Mouse (Mus musculus) left cerebral cortex, postnatal 25 days (tissue): ENCODE results near the gene Nom1. TPM values are rescaled to one million over a fixed set of nuclear protein-coding genes. Genes with fewer than 3 reads are reported as not detected.
A peak's percentile ranks its signal among the peaks of the same experiment; 100 is the strongest.
"Not testable (repeated sequence)": the region's sequence is repeated elsewhere in the genome, so short reads cannot be mapped to it uniquely, and the experiment has no call there.

ENCODE experiments used
- DNase-seq, 2 experiments: peaks; one replicate each; pipeline ENCODE4 v3.0.0; 2022; ENCODE audit warnings: low spot score in 2 of 2, mixed read lengths in 1 of 2
- intact Hi-C: fragments of 180-260 bp; cut with DNase I; formaldehyde crosslinking; loops from one replicate; pipeline ENCODE4 v1.15.1; 2025
- total RNA-seq, 2 experiments: library from RNA; stranded (reverse); gene quantifications; 2 replicates each; pipeline ENCODE4 v1.2.3; 2021

Gene Nom1
- 10 to 100 TPM; 19.2 to 24.8 TPM for total RNA-seq

DNA sequence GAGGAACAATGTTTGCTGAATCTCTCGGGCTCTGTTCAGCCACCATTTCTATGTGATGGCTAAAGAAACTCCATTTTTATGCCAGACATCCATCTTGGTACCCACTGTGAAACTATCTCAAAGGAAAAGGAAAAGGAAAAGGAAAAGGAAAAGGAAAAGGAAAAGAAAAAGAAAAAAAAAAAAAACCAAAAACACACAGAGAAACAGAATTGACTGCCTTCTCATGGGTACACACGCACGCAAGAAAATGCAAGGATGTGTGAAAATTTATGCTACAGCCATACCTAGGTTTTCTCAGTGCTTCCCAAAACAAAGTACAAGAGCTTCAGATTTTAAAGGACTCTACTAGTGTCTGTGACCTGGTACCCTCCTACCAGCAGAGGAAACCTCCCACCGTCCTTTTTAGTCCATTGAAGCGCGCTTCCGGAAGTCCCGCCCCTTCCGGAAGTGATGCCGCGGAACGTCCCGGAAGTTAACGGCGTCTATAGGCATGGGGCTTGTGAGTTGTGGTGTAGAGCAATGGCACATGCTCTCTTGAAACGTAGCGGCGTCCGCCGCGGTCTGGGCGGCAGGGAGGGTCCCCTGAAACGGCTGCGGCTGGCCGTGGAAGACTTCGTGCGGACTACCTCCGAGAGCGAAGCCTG lies at the start of gene Nom1:
Nom1 (plus strand) TSS at position 437 of the 644 bp plus-strand sequence.
- intact Hi-C loops = loop anchor here (1.0 to 2.0 kb wide), 2 partner anchors 56 to 134 kb away; partner anchors contain the start of genes Lmbr1 and Ube3c

DNA sequence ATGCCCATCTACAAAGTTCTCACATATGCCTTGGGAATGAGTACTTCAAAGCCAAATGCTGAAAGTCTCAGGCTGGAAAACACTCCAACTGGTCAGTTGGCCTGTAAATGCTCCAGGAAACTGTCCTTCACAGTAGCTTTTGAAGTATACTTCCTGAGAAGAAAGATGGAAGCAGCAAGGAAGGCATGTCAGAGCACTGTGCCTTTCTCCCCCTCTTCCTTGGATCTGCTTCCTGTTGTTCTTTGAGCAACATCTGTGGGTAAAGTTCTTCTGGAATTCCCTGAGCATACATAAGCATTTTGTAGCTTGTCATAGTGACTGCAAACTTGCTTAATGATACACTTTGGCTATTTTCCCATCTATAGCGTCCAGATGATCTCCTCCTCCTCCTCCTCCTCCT lies 46.9 kb upstream of the Nom1 start:
- intact Hi-C loops = no loop called here
- DNase-seq = no peak

More for the DNA sequence above, at the start of gene Nom1:
- DNase-seq = peak; percentile 89 to 95

DNA sequence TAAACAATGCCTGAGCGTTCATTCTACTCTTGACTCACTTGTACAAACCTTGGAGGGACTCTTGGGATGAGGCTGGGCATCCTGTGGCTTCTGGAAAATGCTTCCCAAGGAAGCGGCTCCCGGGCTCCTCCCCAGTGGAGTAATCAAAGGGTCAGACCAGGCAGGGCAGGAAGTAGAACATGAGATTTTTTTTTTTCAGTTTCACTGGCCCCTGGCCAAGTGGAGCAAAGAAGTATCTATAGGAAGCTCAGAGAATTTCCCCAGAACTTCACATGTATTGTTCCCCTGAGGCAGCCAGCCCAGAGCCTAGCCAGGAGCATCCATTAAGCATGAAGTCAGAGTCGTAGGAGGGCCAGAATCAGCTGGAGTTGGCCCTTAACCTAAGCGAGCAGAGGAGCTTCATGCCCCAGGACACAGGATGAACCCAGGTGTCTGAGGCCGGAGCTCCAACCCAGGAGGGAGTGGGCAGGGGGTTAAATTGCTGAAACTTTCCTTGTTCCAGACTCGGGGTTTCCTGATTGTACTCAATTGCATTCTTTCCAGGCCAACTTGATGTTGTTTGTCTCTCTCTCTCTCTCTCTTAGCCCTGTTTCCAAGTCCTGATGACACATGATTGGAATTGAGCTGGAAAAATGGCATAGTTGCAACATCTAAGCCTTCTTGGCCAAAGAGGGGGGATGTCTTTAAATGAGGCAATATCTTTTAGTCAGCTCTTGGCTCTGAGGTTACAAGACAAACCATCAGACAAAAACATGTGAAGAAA lies 46.1 kb upstream of the Nom1 start:
- DNase-seq = no peak
- intact Hi-C loops = loop anchor here (2.0 kb wide), 1 partner anchor 300 kb away; no protein-coding TSS in a partner anchor

DNA sequence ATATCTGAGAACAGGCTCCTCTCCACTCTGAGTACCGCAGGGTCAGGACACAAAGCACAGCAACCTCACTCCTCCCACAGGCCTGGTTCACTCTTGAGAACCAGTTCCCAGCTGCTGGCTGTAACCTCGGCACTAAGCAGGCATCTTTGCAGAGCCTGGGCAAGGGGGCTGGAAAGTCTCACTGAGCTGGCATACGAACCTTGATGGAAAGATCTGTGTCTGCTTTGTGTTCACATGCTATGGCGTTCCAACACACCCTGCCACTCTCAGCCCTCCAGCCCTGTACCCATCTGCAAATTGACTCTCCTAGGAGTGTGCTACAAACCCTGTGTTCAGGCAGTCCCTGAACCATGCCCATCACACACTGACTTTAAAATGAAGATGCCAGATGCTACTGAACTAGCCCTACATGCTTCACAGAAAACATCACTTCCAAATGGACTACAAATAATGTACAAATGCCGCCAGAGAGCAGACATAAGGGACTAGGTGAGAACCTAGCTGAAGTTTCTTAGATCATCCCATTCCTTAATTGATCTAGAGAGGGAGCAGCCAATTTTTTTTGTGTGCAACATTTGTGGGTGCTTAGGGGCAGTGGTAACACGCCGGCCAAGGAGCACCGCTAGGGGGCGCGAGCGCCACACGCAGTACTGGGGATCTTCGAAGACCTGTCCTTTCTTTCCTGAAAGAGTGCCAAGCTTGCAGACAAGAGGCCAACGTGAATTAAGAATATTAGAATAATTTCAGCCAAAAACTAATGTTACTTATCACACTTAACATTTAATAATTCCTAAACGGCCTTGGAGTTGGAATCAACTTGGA lies 45.3 kb upstream of the Nom1 start:
- DNase-seq = peak; percentile 69 to 72
- intact Hi-C loops = loop anchor here (2.0 kb wide), 1 partner anchor 300 kb away; no protein-coding TSS in a partner anchor

DNA sequence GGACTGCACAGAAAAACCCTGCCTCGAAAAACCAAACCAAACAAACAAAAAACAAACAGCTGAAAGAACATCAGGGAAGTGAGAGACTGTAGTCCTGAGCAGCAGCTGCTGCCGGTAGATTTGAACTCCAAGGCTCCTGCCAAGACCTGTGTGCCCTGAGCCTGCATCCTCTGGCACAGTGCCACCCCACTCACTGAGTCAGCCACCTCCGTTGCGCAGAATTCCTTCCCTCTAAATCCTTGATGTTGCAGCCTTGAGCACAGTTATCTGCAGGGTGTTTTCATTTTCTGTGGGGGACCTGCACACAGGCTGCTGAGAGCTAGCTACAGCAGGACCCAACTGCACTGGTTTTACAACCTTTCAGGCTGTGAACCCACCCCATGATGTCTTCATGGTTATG lies 36.0 kb upstream of the Nom1 start:
- intact Hi-C loops = no loop called here
- DNase-seq = no peak

DNA sequence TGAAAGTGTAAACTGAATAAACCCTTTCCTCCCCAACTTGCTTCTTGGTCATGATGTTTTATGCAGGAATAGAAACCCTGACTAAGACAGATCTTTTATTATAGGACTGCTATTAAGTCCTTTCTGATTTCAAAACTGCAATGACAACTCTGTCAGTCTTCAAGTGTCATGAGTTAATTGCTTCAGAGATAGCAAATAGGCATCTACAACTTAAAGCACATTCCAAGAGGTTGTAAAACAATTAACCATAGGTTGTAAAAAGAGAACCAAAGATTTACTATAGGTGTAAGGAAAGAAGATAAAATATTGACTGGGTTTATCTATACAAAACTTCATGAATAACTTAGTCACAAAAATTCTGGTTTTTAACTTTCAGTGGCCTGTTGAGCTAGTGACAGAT lies 23.6 kb upstream of the Nom1 start:
- DNase-seq = no peak
- intact Hi-C loops = no loop called here

DNA sequence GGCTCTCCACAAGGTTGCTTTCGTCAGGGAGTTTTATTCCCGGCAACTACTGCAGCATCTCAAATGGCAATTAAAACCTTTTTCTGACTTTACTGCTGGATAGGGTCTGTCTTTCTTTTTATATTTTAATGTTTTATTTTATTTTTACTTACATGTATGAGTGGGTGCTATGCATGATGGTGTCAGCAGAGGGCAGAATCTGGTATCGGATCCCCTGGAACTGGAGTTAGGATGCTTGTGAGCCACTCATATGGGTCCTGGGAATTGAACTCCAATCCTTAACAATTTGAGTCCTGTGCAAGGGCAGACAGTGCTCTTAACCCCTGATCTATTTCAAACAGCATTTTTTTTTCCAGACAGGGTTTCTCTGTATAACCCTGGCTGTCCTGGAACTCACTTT lies 21.4 kb upstream of the Nom1 start:
- intact Hi-C loops = no loop called here
- DNase-seq = no peak

DNA sequence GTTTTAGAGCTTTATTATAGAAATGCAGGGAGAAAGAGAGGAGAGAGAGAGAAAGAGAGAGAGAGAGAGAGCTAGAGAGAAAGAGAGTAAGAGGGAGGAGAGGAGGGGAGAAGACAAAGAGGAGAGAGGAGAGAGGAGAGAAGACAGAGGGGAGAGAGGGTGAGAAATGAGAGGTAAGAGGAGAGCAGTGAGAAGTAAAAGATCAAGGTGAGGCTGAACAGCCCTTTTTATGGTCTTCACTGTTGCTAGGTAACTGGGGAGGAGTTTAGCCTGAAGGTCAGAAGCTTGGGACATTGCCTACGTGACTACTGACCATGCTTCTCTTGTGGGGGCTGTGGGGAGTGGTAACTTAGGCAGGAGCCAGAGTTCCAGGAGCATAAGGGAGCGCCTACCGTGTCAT lies 11.1 kb upstream of the Nom1 start:
- intact Hi-C loops, DNase-seq: not testable (repeated sequence)

DNA sequence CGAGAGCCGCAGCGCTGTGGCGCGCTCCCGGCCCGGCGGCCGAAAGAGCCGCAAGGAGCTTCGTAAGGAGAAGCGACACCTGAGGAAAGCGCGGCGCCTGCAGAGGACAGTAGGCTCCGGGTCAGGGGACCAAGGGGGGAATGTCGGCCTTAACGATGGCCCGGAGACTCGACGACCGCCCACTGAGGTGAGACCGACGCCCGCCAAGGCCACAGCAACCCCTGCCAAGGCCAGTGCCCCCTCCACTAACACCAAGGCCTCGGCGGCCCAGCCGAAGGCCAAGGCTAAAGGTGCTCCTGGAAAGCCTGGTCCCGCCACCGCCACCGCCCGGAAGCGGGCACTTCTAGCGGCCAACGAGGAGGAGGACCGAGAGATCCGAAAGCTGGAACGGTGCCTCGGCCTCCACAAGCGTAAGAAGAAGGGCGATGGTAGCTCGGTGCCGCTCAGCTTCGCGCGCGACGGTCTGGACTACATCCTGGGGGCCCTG lies 451 bp downstream of the Nom1 start:
- intact Hi-C loops = loop anchor here (1.0 to 2.0 kb wide), 2 partner anchors 57 to 134 kb away; partner anchors contain the start of genes Lmbr1 and Ube3c
- DNase-seq = peak in 1 of 2 experiments; percentile 19

DNA sequence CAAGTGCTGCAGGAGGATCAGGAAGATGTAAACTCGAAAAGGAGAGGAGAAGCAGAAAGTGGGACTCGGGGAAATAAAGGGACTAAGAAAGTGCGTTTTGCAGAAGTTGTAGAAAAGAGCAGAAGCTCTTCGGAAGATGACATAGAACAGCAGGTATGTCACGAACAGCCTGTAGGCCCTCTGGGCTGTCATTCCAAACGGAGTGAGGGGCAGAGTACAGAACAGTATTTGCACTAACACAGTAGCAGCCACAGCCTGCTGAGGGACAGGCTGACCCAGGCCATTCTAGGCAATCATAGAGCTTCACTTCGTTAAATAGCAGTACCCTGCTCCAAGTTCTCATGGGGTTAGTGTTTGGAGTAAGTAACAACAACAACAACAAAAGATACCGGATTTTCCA lies 1.0 kb downstream of the Nom1 start:
- intact Hi-C loops = loop anchor here (2.0 kb wide), 1 partner anchor 133 kb away; the partner anchor contains the start of gene Ube3c
- no peak for DNase-seq

DNA sequence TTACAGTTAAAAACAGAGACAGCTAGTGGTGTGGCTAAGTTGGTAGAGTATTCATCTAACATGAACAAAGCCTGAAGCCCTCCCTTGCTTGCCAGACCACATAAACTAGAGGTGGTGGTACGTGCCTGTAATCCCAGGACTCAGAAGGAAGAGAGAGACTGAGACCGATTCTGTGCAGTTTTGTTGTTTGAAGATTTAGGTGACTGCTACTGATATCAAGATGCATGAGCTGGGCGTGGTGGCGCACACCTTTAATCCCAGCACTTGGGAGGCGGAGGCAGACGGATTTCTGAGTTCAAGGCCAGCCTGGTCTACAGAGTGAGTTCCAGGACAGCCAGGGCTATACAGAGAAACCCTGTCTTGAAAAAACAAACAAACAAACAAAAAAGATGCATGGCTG lies 2.3 kb downstream of the Nom1 start:
- intact Hi-C loops, DNase-seq: not testable (repeated sequence)

DNA sequence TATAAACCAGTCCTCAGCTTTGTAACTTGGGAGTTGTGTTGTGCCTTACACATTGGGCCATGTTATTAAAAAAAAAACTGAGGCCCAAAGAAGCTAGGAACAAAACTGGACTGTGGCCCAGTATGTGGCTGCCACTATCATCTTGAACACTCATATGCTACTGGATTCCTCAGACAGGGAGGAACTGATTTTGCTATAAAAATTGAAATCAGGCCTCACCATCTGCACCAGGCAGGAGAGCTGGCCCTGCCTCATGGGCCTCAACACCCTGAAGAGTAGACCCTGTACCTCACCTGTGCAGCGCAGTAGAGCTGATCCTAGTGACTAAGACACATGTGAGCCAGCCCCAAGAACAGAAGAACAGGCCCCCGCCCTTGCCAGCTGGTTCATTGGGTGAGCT lies 10.8 kb downstream of the Nom1 start:
- no peak for DNase-seq
- intact Hi-C loops = no loop called here

DNA sequence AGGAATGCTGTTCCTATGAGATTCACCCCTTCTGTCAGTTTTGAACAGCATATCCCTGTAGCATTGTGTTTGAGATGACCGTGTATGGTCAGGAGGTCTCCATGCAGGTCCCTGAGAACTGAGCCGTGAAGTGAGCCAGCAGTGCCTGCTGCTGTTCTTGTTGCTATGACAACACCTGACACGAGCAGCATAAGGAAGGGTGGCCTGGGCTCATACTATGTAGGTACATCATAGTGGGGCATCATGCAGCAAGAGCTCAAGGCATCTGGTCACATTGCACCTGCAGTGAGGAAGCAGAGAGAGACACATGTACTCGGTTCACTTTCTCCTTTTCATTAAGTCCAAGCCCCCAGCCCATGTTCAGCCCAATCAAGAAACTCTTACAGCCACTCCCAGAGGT lies 17.9 kb downstream of the Nom1 start:
- DNase-seq = no peak
- intact Hi-C loops = no loop called here

DNA sequence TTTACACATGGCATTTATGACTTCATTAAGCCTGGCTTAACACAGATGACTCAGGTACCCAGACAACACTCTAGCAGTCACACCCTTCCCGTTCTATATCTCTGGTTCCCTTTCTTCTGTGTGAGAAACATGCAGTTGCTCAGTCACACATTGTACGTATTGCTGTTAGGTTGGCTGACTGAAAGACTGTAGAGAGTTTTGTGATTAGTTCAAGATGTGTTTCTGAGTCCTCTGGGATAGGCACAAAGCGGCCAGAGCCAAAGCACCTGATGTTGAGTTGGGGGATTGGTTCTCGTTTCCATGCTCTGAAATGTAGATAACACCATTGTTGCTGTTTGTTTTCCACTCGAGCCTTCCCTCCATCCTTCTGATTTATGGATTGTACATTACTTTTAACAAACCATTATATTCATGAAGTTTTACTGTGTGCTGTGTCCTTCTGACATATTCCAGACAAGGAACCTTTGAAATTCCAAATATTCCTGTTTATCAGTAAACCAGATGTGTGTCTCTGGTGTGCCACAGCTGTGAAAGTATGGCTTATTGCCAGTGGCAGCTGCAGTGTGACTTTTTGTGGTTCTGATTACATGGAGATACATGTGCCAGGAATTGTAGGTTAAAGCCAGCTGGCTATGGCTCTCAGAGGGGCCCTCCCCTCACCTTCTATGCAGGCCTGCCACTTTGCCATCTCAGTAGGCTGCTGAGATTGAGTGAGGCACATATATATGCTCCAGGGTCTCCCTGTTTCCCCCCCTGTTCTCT lies 22.6 kb downstream of the Nom1 start:
- intact Hi-C loops = no loop called here

DNA sequence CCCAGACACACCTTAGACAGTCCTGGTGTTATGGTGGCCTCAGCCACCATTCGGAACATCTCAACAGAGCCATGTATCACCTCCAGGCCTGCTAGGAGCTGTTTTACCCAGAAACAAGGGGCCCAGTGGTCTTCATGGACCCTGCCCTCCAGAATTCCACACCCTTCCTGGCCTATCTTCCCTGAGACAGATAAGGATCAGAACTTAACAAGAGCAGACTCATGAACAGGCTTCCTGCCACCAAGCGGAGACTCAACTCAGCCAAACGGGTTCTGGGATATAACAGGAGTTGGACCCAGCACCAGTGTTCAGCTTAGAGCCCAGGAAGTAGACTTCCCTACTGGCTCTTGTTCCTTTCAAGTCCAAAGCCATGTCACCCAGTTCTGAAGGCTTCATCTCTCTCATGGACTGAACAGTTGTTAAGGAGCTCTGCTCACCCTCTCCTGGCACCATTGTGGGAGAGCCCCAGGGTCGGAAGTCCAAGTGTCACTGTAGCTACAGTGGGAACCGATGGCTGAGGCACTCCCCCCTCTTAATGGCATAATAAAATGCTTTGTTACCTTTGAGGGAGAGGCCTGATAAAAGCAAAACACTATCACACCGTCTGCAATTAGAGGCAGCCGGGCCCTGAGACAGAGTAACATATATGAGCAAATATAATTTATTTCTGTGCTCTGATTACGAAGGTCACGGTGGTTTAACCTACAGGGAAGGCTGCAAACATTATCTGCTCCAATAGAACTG lies 28.7 kb downstream of the Nom1 start:
- no peak for DNase-seq
- intact Hi-C loops = no loop called here

More for the DNA sequence above, 22.6 kb downstream of the Nom1 start:
- no peak for DNase-seq

DNA sequence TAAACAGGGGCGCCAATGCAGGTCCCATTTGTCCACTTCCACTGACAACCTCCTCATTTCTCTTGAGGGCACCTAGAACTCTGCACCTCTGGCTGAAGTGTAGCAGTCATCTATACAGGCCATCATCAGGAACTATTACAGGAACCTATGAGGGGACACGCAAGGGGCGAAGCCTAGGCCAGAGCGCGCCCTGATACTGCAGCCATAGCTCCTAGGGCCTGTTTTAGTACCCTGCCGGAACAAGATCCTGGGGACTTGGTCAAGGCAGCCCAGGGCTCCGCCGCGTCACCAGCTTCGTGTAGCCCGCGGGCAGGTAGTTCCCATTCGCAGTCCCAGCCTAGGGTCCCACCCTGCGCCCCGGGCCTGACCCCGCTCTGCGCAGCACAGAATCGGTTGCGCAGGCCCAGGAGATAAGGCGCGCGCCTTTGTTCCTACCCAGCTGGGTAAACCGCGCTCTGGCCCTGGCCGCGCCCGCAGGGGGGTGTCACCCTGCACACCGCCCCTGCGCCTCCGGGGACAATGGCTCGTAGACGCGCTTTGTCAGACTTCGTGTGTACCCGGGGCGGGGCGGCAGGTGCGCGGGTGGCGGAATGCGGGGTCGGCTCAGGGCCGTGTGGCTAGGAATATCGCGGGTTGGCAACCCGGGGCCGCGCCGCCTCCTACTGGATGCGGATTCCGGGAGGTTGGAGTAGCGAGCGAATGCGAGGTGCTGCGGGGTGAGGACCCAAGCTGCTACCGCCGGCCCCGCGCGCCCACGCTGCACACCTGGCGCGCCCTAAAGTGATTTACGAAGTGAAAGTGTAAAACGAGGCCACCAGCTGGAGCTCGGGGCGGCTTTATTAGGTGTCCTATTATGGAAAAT lies 33.3 kb downstream of the Nom1 start:
- DNase-seq = no peak
- intact Hi-C loops = no loop called here

DNA sequence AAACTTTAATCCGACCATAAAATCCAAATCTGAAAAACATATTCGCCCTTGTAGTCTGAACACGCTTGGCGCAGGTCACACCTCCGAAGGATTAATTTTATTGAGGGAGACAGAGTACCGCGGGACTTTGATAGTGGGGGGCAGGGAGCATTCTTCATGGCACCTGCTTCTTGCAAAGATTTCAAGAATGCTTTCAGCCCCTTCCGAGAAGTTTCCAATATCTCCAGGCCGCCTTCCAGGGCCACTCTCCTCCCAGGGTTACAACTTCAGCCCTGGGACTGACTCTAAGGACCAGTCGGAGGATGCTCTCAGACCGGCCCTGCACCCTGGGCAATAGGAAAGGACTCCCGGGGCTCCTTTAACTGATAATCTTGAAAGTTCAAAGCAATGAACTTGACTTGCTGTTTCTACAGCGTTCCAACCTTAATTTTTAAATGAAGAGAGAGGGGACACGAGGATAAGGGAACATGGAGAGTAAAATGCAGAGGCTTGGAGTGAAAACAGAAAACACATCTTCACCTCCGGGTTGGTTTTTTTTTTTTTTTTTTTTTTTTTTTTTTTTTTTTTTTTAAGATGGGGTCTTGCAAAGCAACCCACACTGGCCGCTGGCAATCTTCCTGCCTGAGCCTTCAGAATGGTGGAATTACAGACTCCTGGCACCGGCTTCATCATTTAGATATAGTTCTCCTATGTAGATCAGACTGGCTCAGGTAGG lies 34.0 kb downstream of the Nom1 start:
- DNase-seq = no peak
- intact Hi-C loops = no loop called here
